Mouse (Mus musculus) forebrain, postnatal 0 days (tissue): ENCODE data around the gene Hdgfl3. TPM values are rescaled to one million over a fixed set of nuclear protein-coding genes. Genes with fewer than 3 reads are reported as not detected.
"Not testable (repeated sequence)": the region's sequence is repeated elsewhere in the genome, so short reads cannot be mapped to it uniquely, and the experiment has no call there.

Source experiments
- ATAC-seq: fragments of 200-750 bp; cut with Nextera tagmentation; 2 replicates; pipeline ENCODE4 v1.8.0; 2017; ENCODE audit warnings: mild to moderate bottlenecking, moderate library complexity
- DNase-seq: peaks from one replicate; pipeline ENCODE4 v3.0.0-alpha.2; 2015
- H3K27ac ChIP-seq: fragments of 300-500 bp; sonication (generic); 2 replicates; pipeline ENCODE4 v1.5.1; 2014; ENCODE audit warnings: low read depth, mild to moderate bottlenecking, antibody characterized with exemption, low read length, moderate library complexity, mixed read lengths
- H3K27me3 ChIP-seq: fragments of 300-500 bp; sonication (generic); 2 replicates; pipeline ENCODE4 v1.6.1; 2014; ENCODE audit warnings: mild to moderate bottlenecking, low read length, mixed read lengths; ENCODE audit not compliant: insufficient read depth
- H3K36me3 ChIP-seq: fragments of 300-500 bp; sonication (generic); 2 replicates; pipeline ENCODE4 v1.6.1; 2014; ENCODE audit warnings: mild to moderate bottlenecking, moderate library complexity; ENCODE audit not compliant: insufficient read depth
- H3K4me1 ChIP-seq: fragments of 300-500 bp; sonication (generic); 2 replicates; pipeline ENCODE4 v1.6.1; 2014; ENCODE audit warnings: antibody characterized with exemption; ENCODE audit not compliant: insufficient read depth
- H3K4me2 ChIP-seq: fragments of 300-500 bp; sonication (generic); 2 replicates; pipeline ENCODE4 v1.6.1; 2014; ENCODE audit warnings: low read depth, mild to moderate bottlenecking, moderate library complexity
- H3K4me3 ChIP-seq: fragments of 300-500 bp; sonication (generic); 2 replicates; pipeline ENCODE4 v1.5.1; 2014; ENCODE audit warnings: low read depth, low read length, mixed read lengths
- H3K9ac ChIP-seq: fragments of 300-500 bp; sonication (generic); 2 replicates; pipeline ENCODE4 v1.6.1; 2014; ENCODE audit warnings: mild to moderate bottlenecking
- H3K9me3 ChIP-seq: fragments of 300-500 bp; sonication (generic); 2 replicates; pipeline ENCODE4 v1.6.1; 2016; ENCODE audit warnings: low read length
- CTCF ChIP-seq: sonication (generic); IDR thresholded peaks from 2 replicates; pipeline ENCODE4 v1.5.1; 2016; ENCODE audit warnings: antibody characterized with exemption, control low read depth, low read depth
- WGBS: fragments of 180-500 bp; shearing (Covaris S2); extraction: QIAGEN DNeasy Blood & Tissue Kit; methylation state at CpG from one replicate; pipeline ENCODE4 v1.1.7; 2014; 5-methylcytosine and 5-hydroxymethylcytosine counted together
- polyA plus RNA-seq: library from polyadenylated mRNA; unstranded; fragments of >200 nt; fragmentation: Nextera tagmentation; extraction: Ambion mirVana; gene quantifications from 2 replicates; pipeline ENCODE4 v1.2.1, GENCODE M21; 2015
- total RNA-seq: library from RNA; depleted of rRNA; stranded (reverse); fragments of >200 nt; gene quantifications from 2 replicates; pipeline ENCODE4 v1.2.3, GENCODE M21; 2014

The Hdgfl3 gene
- total and polyA plus RNA-seq, 2 experiments from 2014 or later, result 62.5 to 191 TPM

DNA sequence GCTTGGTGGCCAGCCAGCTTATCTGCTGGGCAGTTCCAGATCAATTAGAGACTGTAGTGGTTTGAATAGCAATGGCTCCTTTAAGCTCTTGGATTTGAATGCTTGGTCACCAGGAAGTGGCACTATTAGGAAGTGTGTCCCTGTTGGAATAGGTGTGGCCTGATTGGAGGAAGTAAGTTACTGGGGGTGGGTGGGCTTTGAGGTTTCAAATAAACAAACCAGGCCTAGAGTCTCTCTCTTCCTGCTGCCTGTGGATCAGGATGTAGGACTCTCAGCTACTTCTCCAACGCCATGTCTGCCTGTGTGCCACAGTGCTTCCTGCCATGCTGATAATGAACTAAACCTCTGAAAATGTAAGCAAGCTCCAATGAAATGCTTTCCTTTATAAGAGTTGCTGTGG, 91.3 kb downstream of the Hdgfl3 start:
- H3K4me1 ChIP-seq, result peaks cover 7% of the 10 kb centered on the region; the same call in 1 of the 2 replicates
- no peak overlapping the region for H3K4me2 ChIP-seq
- DNase-seq (no peak), ATAC-seq (no peak)
- H3K36me3 ChIP-seq, result no peaks in the 10 kb centered on the region
- no peak for TF ChIP-seq CTCF
- H3K27me3 ChIP-seq, result no peaks in the 10 kb centered on the region
- 78% methylated on average over 1 of the region's 1 CpGs for WGBS
- H3K9ac ChIP-seq, result no peak overlapping the region
- H3K4me3 ChIP-seq, result no peak overlapping the region
- no peak overlapping the region for H3K27ac ChIP-seq
- H3K9me3 ChIP-seq, result no peaks in the 10 kb centered on the region

DNA sequence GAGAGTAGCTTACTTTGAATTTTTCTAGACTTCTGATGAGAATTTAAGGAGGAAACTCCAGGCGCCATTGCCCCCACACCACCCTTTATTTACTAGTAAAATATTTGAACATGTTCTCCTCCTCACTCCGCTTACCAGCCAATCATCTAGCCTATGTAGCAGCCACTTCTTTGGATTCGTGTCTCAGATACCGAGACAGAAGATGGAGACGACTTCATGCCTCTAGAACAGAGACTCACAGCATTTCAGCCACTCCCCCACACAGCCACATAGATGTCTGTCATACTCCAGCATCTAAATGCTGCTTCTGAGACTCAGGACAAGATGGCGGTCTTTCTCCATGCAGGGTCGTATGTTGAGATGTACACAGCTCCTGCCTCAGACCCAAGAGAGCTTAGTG, 92.1 kb downstream of the Hdgfl3 start:
- Histone ChIP-seq H3K9me3 (no peaks in the 10 kb centered on the region), H3K27me3 (no peaks in the 10 kb centered on the region), H3K9ac (no peak overlapping the region), H3K4me2 (no peak overlapping the region), H3K36me3 (no peaks in the 10 kb centered on the region), H3K4me1 (peaks cover 7% of the 10 kb centered on the region; the same call in 1 of the 2 replicates), H3K27ac (no peak overlapping the region), H3K4me3 (no peak overlapping the region)
- no peak for DNase-seq
- ATAC-seq, result no peak
- TF ChIP-seq CTCF, result no peak
- 91% methylated on average over 7 of the region's 7 CpGs for WGBS

DNA sequence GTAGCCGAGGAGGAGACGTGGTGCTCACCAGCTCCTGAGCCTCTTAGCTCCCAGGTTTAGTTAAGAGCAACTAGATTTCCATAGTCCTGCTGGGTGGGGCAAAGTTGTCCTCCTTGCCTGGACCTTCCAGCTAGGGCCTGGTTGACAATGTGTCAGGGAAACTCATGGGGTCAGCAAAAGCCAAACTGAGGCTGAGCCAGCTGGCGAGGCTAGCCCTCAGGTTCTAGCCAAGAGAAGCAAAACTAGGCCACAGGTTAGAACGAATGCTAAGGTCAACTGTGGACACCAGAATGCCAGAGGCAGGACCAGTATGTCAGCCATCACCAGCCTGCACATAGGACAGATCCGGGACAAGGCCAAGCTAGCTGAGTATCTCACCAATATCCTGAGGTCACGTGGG, 92.8 kb downstream of the Hdgfl3 start:
- no peak overlapping the region for H3K4me3 ChIP-seq
- 86% methylated on average over 6 of the region's 6 CpGs for WGBS
- H3K27ac ChIP-seq, result peak overlapping the region; percentile 70
- H3K4me1 ChIP-seq, result peaks cover 7% of the 10 kb centered on the region; the same call in 1 of the 2 replicates
- DNase-seq (no peak), ATAC-seq (no peak)
- no peaks in the 10 kb centered on the region for H3K27me3 ChIP-seq
- no peak overlapping the region for H3K4me2 ChIP-seq
- no peaks in the 10 kb centered on the region for H3K9me3 ChIP-seq
- H3K36me3 ChIP-seq, result no peaks in the 10 kb centered on the region
- H3K9ac ChIP-seq, result no peak overlapping the region
- TF ChIP-seq CTCF, result no peak

DNA sequence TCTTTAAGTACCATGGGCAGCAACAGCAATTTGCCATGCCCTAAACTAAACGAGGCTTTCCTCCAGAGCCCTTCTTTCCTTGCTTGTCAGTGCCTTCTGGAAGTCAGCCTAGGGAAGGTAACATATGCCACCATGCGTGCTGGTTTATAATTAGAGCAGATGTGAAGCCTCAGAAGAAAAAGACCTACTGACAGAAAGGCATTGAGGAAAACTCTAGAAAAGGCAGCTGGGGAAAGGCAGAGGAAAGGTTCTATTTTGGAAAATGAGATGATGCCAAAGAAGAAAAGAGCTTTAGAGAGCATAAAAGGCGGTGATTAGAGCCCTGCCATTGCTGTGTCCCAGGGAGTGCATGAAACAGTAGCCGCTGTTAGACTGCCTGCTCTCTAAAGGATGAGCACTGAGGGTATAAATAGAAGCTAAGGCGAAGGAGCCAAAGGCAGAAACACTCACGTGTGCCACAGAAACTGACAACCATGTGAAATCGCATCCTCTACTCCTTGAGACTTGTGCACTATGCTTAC, 93.6 kb downstream of the Hdgfl3 start:
- DNase-seq (peak; percentile 60), ATAC-seq (peak; percentile 93)
- no peak for TF ChIP-seq CTCF
- H3K4me1 ChIP-seq, result peaks cover 7% of the 10 kb centered on the region; the same call in 1 of the 2 replicates
- H3K27ac ChIP-seq, result peak overlapping the region; percentile 70
- 29% methylated on average over 7 of the region's 7 CpGs for WGBS
- H3K9me3 ChIP-seq, result no peaks in the 10 kb centered on the region
- H3K4me3 ChIP-seq, result no peak overlapping the region
- no peak overlapping the region for H3K9ac ChIP-seq
- H3K36me3 ChIP-seq, result no peaks in the 10 kb centered on the region
- no peaks in the 10 kb centered on the region for H3K27me3 ChIP-seq
- H3K4me2 ChIP-seq, result no peak overlapping the region

DNA sequence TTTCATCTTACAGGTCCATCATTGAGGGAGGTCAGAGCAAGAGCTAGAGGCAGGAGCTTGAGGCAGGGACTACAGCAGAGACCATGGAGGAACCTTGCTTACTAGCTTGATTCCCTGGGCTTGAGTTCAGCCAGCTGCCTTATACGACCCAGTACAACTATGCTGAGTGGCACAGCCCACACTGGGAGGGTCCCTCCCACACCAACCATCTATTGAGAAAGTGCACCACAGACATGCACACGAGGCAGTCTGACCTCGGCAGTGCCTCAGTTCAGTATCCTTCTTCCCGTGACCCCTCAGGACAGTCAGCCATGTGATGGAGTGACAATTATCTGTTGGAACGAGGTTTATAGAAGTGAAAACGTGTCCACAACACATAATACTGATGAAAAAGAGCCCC, 94.5 kb downstream of the Hdgfl3 start:
- Histone ChIP-seq H3K27ac (no peak overlapping the region), H3K9me3 (no peaks in the 10 kb centered on the region)
- 61% methylated on average over 6 of the region's 6 CpGs for WGBS

DNA sequence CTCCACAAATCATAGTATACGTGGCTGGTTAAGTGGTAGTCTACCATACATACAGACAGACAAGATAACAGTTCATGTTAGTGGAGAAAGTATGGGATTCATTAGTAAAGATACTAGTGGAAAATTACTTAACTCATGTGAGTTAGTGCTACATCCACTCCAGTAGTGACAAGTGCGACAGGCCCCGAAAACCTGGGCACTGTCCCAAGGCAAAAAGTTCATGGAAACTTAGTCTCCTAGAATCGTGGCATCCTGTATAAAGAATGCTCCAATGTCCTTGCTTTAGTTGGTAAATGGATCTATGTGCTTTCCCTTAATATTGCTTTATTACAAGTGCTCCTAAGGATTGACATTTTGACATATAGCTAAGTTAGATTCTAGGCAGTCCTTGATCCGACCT, 96.5 kb downstream of the Hdgfl3 start:
- 87% methylated on average over 5 of the region's 5 CpGs for WGBS
- H3K9me3 ChIP-seq, H3K4me3 ChIP-seq, H3K36me3 ChIP-seq, H3K27me3 ChIP-seq, H3K4me2 ChIP-seq, ATAC-seq, DNase-seq, H3K4me1 ChIP-seq, H3K27ac ChIP-seq, H3K9ac ChIP-seq: not testable (repeated sequence)

More for the DNA sequence above, 94.5 kb downstream of the Hdgfl3 start:
- H3K27me3 ChIP-seq, result no peaks in the 10 kb centered on the region
- no peak overlapping the region for H3K9ac ChIP-seq
- TF ChIP-seq CTCF, result no peak
- peaks cover 7% of the 10 kb centered on the region; the same call in 1 of the 2 replicates for H3K4me1 ChIP-seq
- no peak for ATAC-seq
- no peak overlapping the region for H3K4me3 ChIP-seq
- no peak overlapping the region for H3K4me2 ChIP-seq
- no peaks in the 10 kb centered on the region for H3K36me3 ChIP-seq
- no peak for DNase-seq

DNA sequence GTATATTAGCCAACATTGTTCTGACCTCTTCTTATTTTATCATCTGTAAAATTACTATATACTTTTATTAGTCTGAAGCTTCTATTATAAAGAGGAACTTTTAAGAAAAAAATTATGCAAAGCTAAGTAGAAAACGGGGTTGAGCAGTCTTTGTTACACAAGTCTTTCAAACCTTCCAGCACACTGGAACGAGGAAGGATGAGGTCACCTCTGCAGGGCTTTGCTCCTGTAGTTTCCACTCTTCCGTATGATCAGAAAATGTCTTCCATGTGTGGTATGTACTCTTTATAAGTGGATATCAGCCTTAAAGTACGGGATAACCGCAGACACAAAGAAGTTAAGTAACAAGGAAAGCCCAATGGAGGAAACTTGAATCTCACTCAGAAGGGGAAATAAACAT, 98.8 kb downstream of the Hdgfl3 start:
- 82% methylated on average over 5 of the region's 5 CpGs for WGBS
- Histone ChIP-seq H3K4me2 (no peak overlapping the region), H3K4me3 (no peak overlapping the region), H3K27me3 (no peaks in the 10 kb centered on the region), H3K9me3 (no peaks in the 10 kb centered on the region), H3K36me3 (no peaks in the 10 kb centered on the region), H3K27ac (no peak overlapping the region), H3K4me1 (no peaks in the 10 kb centered on the region), H3K9ac (no peak overlapping the region)
- no peak for ATAC-seq
- DNase-seq, result no peak
- no peak for TF ChIP-seq CTCF
